Mouse (Mus musculus): ENCODE results near the gene Syt13. TPM values are rescaled to one million over a fixed set of nuclear protein-coding genes. Genes with fewer than 3 reads are reported as not detected.

Syt13 gene
- polyA plus RNA-seq, 2 experiments, result 0.05 to 0.07 TPM

DNA sequence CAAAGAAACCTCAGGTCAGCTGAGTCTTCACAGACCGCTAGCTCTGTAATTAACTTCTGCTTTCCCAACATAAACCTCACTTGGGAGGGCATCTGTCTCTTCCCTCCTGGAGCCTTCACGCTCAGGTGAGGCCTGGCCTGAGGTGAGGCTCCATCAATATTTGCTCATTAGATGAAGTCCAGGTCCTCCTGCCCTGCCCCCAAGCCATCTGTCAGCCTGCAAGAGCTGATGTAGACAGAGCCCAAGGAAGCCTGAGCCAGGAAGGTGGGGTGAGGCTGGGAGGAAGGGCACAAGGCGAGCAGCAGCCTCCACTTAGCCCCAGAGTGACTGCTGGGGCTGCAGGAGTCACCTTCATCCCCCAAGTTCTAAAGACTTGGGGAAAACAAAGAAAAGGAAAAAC lies 20.6 kb downstream of the Syt13 start:
- Histone ChIP-seq H3K4me1 (replicated peaks; ENCODE audit: control insufficient read depth in 2 of 2, insufficient read depth in 2 of 2, low read length in 1 of 2) (no peaks in the 10 kb centered on the region), H3K9me3 (ENCODE audit: control insufficient read depth, low read length) (no peaks in the 10 kb centered on the region), H3K27ac (no peak overlapping the region), H3K27me3 (ENCODE audit: control insufficient read depth, insufficient read depth, low read length) (no peaks in the 10 kb centered on the region), H3K9ac (replicated peaks) (no peak overlapping the region), H3K4me2 (ENCODE audit: low read depth) (no peak overlapping the region), H3K36me3 (replicated peaks; ENCODE audit: control insufficient read depth, insufficient read depth, low read depth) (no peaks in the 10 kb centered on the region), H3K4me3 (ENCODE audit: insufficient read depth in 1 of 2, low read depth in 2 of 2, low read length in 2 of 2) (no peak overlapping the region)
- TF ChIP-seq CTCF (IDR thresholded peaks at IDR 0.05; ENCODE audit: low read depth) (no peak), EP300 (IDR thresholded peaks at IDR 0.05; ENCODE audit: low read depth) (no peak)
- 38% methylated on average over 3 of the region's 3 CpGs for WGBS (ENCODE audit: insufficient replicate concordance)
- ATAC-seq (ENCODE audit: insufficient read depth) (no peak), DNase-seq (ENCODE audit: low read depth in 3 of 3, low spot score in 3 of 3) (no peak)

DNA sequence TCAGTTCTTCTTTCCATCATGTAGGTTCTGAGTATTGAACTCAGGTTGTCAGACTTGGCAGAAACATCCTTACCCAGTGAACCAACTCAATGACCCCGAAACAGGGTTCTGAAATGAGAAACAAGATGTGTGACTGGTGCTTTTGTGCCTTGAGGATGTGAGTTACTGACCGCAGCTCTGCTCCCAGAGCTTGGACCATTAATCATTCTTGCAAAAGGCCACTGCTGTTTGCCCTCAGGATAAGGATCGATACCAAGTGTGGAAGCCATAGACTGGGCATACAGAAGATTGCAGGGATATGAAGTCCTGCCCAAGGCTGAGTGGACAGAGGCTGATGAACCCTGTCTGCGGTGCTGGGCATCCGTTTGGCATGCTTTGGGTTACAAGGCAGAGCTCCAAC lies 23.2 kb downstream of the Syt13 start:
- DNase-seq (ENCODE audit: low read depth in 3 of 3, low spot score in 3 of 3), result no peak
- Histone ChIP-seq H3K27me3 (ENCODE audit: control insufficient read depth, insufficient read depth, low read length) (no peaks in the 10 kb centered on the region), H3K4me3 (ENCODE audit: insufficient read depth in 1 of 2, low read depth in 2 of 2, low read length in 2 of 2) (no peak overlapping the region), H3K9ac (replicated peaks) (no peak overlapping the region), H3K4me2 (ENCODE audit: low read depth) (no peak overlapping the region), H3K27ac (no peak overlapping the region), H3K9me3 (ENCODE audit: control insufficient read depth, low read length) (no peaks in the 10 kb centered on the region), H3K36me3 (replicated peaks; ENCODE audit: control insufficient read depth, insufficient read depth, low read depth) (no peaks in the 10 kb centered on the region), H3K4me1 (replicated peaks; ENCODE audit: control insufficient read depth in 2 of 2, insufficient read depth in 2 of 2, low read length in 1 of 2) (no peaks in the 10 kb centered on the region)
- 65% methylated on average over 5 of the region's 5 CpGs for WGBS (ENCODE audit: insufficient replicate concordance)
- no peak for ATAC-seq (ENCODE audit: insufficient read depth)
- no peak for TF ChIP-seq EP300 (IDR thresholded peaks at IDR 0.05; ENCODE audit: low read depth)
- TF ChIP-seq CTCF (IDR thresholded peaks at IDR 0.05; ENCODE audit: low read depth), result no peak

DNA sequence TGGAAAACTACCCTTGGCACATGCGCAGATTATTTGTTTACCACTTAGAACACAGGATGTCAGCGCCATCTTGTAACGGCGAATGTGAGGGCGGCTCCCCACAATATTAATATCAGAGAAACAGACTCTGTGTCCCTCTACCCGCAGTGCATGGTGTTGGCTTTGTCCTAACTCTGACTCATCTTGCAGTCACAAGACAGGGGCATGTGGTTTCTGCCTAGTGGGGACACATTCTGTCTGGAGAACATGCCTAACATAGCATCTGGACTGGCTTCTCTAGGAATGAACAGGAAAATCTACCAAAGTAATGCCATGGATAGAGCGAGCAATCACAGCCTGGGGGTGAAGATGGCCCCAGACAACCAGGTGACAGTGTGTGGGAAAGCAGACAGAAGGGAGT lies 23.9 kb downstream of the Syt13 start:
- no peaks in the 10 kb centered on the region for H3K9me3 ChIP-seq (ENCODE audit: control insufficient read depth, low read length)
- no peaks in the 10 kb centered on the region for H3K36me3 ChIP-seq (replicated peaks; ENCODE audit: control insufficient read depth, insufficient read depth, low read depth)
- 84% methylated on average over 6 of the region's 7 CpGs for WGBS (ENCODE audit: insufficient replicate concordance)
- ATAC-seq (ENCODE audit: insufficient read depth) (no peak), DNase-seq (ENCODE audit: low read depth in 3 of 3, low spot score in 3 of 3) (no peak)
- TF ChIP-seq CTCF (IDR thresholded peaks at IDR 0.05; ENCODE audit: low read depth) (no peak), EP300 (IDR thresholded peaks at IDR 0.05; ENCODE audit: low read depth) (no peak)
- no peaks in the 10 kb centered on the region for H3K4me1 ChIP-seq (replicated peaks; ENCODE audit: control insufficient read depth in 2 of 2, insufficient read depth in 2 of 2, low read length in 1 of 2)
- H3K27me3 ChIP-seq (ENCODE audit: control insufficient read depth, insufficient read depth, low read length), result no peaks in the 10 kb centered on the region
- no peak overlapping the region for H3K27ac ChIP-seq
- no peak overlapping the region for H3K4me2 ChIP-seq (ENCODE audit: low read depth)
- H3K4me3 ChIP-seq (ENCODE audit: insufficient read depth in 1 of 2, low read depth in 2 of 2, low read length in 2 of 2), result no peak overlapping the region
- no peak overlapping the region for H3K9ac ChIP-seq (replicated peaks)

DNA sequence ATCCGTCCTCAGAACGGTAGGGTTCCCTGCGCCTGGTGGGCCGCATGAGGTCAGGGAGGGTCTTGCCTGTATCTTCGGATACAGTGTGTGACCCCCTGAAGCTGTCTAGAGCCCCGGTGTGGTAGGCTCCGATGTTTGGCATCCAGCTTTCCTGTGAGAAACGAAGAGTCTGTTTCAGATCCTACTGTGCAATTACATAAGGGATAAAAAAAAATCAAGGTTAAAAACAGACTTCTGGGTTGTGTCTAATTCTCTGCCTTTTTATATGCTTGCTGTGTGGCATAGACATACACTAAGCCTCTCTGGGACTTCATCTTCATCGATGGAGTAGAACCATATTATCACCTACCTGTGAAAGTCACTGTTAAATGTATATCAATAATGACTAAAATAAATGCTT lies 26.1 kb downstream of the Syt13 start:
- Histone ChIP-seq H3K36me3 (replicated peaks; ENCODE audit: control insufficient read depth, insufficient read depth, low read depth) (no peaks in the 10 kb centered on the region), H3K9ac (replicated peaks) (no peak overlapping the region), H3K27ac (no peak overlapping the region), H3K9me3 (ENCODE audit: control insufficient read depth, low read length) (no peaks in the 10 kb centered on the region), H3K4me1 (replicated peaks; ENCODE audit: control insufficient read depth in 2 of 2, insufficient read depth in 2 of 2, low read length in 1 of 2) (no peaks in the 10 kb centered on the region), H3K4me2 (ENCODE audit: low read depth) (no peak overlapping the region), H3K27me3 (ENCODE audit: control insufficient read depth, insufficient read depth, low read length) (no peaks in the 10 kb centered on the region), H3K4me3 (ENCODE audit: insufficient read depth in 1 of 2, low read depth in 2 of 2, low read length in 2 of 2) (no peak overlapping the region)
- no peak for ATAC-seq (ENCODE audit: insufficient read depth)
- no peak for TF ChIP-seq CTCF (IDR thresholded peaks at IDR 0.05; ENCODE audit: low read depth)
- TF ChIP-seq EP300 (IDR thresholded peaks at IDR 0.05; ENCODE audit: low read depth), result no peak
- no peak for DNase-seq (ENCODE audit: low read depth in 3 of 3, low spot score in 3 of 3)
- 71% methylated on average over 9 of the region's 9 CpGs for WGBS (ENCODE audit: insufficient replicate concordance)

DNA sequence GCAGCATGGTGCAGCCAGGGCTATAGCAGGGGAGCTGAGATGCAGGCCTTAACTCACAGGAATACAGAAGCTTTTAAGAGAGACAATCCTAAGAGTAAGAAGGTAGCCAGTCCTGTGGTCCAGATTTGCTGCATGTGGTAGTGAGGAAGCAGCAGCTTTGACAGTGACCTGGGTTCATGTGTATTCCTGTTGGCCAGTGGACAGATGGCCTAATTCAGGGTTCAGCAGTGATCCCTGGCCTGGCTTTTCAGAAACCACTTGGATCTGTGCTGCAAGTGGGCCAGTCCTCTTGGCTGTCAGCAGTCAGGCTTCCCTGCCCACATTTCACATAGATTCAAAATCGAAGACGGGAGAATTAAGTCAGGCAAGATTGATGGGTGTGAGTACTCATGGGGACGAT lies 26.6 kb downstream of the Syt13 start:
- Histone ChIP-seq H3K9ac (replicated peaks) (no peak overlapping the region), H3K27me3 (ENCODE audit: control insufficient read depth, insufficient read depth, low read length) (no peaks in the 10 kb centered on the region), H3K4me3 (ENCODE audit: insufficient read depth in 1 of 2, low read depth in 2 of 2, low read length in 2 of 2) (no peak overlapping the region), H3K9me3 (ENCODE audit: control insufficient read depth, low read length) (no peaks in the 10 kb centered on the region), H3K27ac (no peak overlapping the region), H3K4me1 (replicated peaks; ENCODE audit: control insufficient read depth in 2 of 2, insufficient read depth in 2 of 2, low read length in 1 of 2) (no peaks in the 10 kb centered on the region), H3K36me3 (replicated peaks; ENCODE audit: control insufficient read depth, insufficient read depth, low read depth) (no peaks in the 10 kb centered on the region), H3K4me2 (ENCODE audit: low read depth) (no peak overlapping the region)
- ATAC-seq (ENCODE audit: insufficient read depth) (no peak), DNase-seq (ENCODE audit: low read depth in 3 of 3, low spot score in 3 of 3) (no peak)
- TF ChIP-seq EP300 (IDR thresholded peaks at IDR 0.05; ENCODE audit: low read depth) (no peak), CTCF (IDR thresholded peaks at IDR 0.05; ENCODE audit: low read depth) (no peak)
- WGBS (ENCODE audit: insufficient replicate concordance), result 56% methylated on average over 3 of the region's 3 CpGs
